Mouse (Mus musculus) intestine, postnatal 0 days (tissue): ENCODE results near the gene Cnp. TPM values are rescaled to one million over a fixed set of nuclear protein-coding genes. Genes with fewer than 3 reads are reported as not detected.
"Not testable (repeated sequence)": the region's sequence is repeated elsewhere in the genome, so short reads cannot be mapped to it uniquely, and the experiment has no call there.

Source experiments
- ATAC-seq: fragments of 200-750 bp; cut with Nextera tagmentation; 2 replicates; pipeline ENCODE4 v1.8.0; 2017; ENCODE audit warnings: mild to moderate bottlenecking, moderate TSS enrichment, moderate library complexity
- H3K27ac ChIP-seq: fragments of 300-500 bp; sonication (generic); 2 replicates; pipeline ENCODE4 v1.5.1; 2014; ENCODE audit warnings: mild to moderate bottlenecking, low read depth, low read length, moderate library complexity
- H3K27me3 ChIP-seq: fragments of 300-500 bp; sonication (generic); replicated peaks from 2 replicates; pipeline ENCODE4 v1.6.1; 2014; ENCODE audit warnings: low read length, mixed read lengths; ENCODE audit not compliant: control insufficient read depth, insufficient read depth
- H3K36me3 ChIP-seq: fragments of 300-500 bp; sonication (generic); 2 replicates; pipeline ENCODE4 v1.6.1; 2014; ENCODE audit warnings: mild to moderate bottlenecking, moderate library complexity; ENCODE audit not compliant: control insufficient read depth, insufficient read depth
- H3K4me1 ChIP-seq: fragments of 300-500 bp; sonication (generic); replicated peaks from 2 replicates; pipeline ENCODE4 v1.6.1; 2014; ENCODE audit warnings: antibody characterized with exemption, low read length, mixed read lengths; ENCODE audit not compliant: control insufficient read depth, insufficient read depth
- H3K4me2 ChIP-seq: fragments of 300-500 bp; sonication (generic); replicated peaks from 2 replicates; pipeline ENCODE4 v1.6.1; 2014; ENCODE audit warnings: low read depth, mild to moderate bottlenecking, moderate library complexity
- H3K4me3 ChIP-seq: fragments of 300-500 bp; sonication (generic); 2 replicates; pipeline ENCODE4 v1.5.1; 2014; ENCODE audit warnings: low read depth, low read length
- H3K9ac ChIP-seq: fragments of 300-500 bp; sonication (generic); 2 replicates; pipeline ENCODE4 v1.6.1; 2014; ENCODE audit warnings: mild to moderate bottlenecking, low read depth, low read length
- H3K9me3 ChIP-seq: fragments of 300-500 bp; sonication (generic); 2 replicates; pipeline ENCODE4 v1.6.1; 2016; ENCODE audit warnings: mixed run types; ENCODE audit not compliant: control insufficient read depth
- CTCF ChIP-seq: sonication (generic); IDR thresholded peaks from 2 replicates; pipeline ENCODE4 v1.5.1; 2016; ENCODE audit warnings: low read depth, mild to moderate bottlenecking, control low read depth, antibody characterized with exemption, moderate library complexity
- WGBS: fragments of 180-500 bp; shearing (Covaris S2); extraction: QIAGEN DNeasy Blood & Tissue Kit; methylation state at CpG from one replicate; pipeline ENCODE4 v1.1.7; 2014; 5-methylcytosine and 5-hydroxymethylcytosine counted together
- polyA plus RNA-seq: library from polyadenylated mRNA; unstranded; fragments of >200 nt; fragmentation: Nextera tagmentation; extraction: Ambion mirVana; gene quantifications from 2 replicates; pipeline ENCODE4 v1.2.1, GENCODE M21; 2015

Cnp gene
- polyA plus RNA-seq, 1 experiment from 2014 or later, result 15.6 TPM

DNA sequence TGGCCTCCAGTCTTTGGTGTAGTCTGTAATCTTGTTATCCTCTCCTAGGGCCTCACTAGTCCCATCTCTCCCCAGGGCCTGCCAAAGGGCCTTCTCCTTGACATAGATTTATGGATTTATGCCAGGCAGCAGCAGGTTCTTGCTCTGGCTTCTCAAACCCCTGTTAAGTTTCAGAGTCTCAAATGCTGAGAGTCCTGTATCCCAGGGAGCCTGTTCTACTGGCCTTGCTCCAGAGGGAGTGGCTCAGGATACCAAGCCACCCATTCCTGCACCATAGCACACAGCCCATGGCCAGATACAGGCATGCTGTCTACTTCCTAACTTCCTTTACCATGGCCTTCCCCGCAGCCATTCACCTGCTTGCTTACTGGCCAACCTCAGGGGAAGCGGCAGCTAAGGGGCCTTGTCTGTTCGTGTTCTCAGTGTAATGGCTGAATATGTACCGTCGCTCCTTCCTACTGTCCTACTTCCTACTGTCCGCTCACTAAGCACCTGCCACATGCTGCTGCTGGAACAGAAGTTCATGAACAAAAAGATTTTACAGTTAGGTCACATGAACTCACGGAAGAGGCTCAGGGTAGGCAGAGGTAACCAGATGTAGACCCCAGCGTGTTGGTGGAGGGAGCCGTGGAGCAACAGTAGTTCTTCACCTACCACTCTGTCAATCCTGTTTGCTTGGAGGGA is 4.6 kb downstream of the Cnp start:
- ATAC-seq, result no peak
- no peaks in the 10 kb centered on the region for H3K4me1 ChIP-seq
- H3K9ac ChIP-seq, result no peak overlapping the region
- H3K9me3 ChIP-seq, result no peaks in the 10 kb centered on the region
- no peak for TF ChIP-seq CTCF
- H3K36me3 ChIP-seq, result peaks cover 49% of the 10 kb centered on the region
- no peak overlapping the region for H3K27ac ChIP-seq
- WGBS, result 88% methylated on average over 9 of the region's 9 CpGs
- no peaks in the 10 kb centered on the region for H3K27me3 ChIP-seq
- H3K4me2 ChIP-seq, result no peak overlapping the region
- H3K4me3 ChIP-seq, result no peak overlapping the region

DNA sequence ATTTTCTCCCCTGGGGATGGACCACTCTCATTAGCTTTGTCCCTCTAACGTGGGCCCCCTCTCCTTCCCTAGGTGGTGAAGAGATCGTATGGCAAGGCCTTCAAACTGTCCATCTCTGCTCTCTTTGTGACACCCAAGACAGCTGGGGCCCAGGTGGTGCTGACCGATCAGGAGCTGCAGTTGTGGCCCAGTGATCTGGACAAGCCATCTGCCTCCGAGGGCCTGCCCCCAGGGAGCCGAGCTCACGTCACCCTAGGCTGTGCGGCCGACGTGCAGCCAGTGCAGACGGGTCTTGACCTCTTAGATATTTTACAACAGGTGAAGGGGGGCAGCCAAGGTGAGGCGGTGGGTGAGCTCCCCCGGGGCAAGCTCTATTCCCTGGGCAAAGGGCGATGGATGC is 5.6 kb downstream of the Cnp start:
- Histone ChIP-seq H3K4me2 (no peak overlapping the region), H3K27me3 (no peaks in the 10 kb centered on the region), H3K9ac (no peak overlapping the region), H3K27ac (no peak overlapping the region), H3K4me3 (no peak overlapping the region), H3K36me3 (peaks cover 55% of the 10 kb centered on the region), H3K4me1 (no peaks in the 10 kb centered on the region), H3K9me3 (no peaks in the 10 kb centered on the region)
- TF ChIP-seq CTCF, result no peak
- ATAC-seq, result no peak
- WGBS, result 79% methylated on average over 13 of the region's 13 CpGs

DNA sequence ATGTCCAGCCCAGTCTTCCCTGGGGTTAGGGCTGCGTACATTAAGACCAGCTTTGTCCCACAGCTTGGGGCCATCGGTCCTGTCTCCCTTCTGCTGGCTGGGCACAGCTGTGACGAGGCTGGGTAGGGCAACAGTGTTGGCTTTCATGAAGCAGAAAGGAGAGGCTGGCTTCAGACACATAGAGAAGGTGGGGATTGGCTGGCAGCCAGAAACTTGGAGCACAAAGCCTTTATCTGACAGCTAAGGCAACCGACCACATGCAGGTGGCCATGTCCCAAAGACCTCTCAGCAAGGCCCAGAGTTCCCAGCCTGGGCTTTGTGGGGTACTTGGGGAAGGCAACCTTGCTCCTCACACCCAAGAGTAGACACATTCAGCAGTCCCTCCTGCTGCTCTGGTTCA is 7.1 kb downstream of the Cnp start:
- WGBS, result 69% methylated on average over 4 of the region's 4 CpGs
- H3K36me3 ChIP-seq, result peaks cover 67% of the 10 kb centered on the region

DNA sequence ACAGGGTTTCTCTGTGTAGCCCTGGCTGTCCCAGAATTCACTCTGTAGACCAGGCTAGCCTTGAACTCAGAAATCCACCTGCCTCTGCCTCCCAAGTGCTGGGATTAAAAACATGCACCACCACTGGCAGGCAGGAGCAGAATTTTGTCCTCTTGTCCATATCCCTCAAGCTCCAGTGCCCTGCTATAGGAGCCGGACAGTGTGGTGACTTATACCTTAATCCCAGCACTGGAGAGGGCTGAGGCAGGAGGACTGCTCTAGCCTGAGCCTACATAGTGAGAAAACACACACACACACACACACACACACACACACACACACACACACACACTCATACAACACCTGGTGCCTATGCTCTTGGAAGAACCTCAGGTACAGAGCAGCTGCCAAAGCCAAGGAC is 7.7 kb downstream of the Cnp start:
- H3K36me3 ChIP-seq, result peaks cover 72% of the 10 kb centered on the region
- H3K9ac ChIP-seq, H3K9me3 ChIP-seq, H3K4me3 ChIP-seq, ATAC-seq, H3K27me3 ChIP-seq, H3K27ac ChIP-seq, H3K4me2 ChIP-seq, H3K4me1 ChIP-seq: not testable (repeated sequence)
- 90% methylated on average over 1 of the region's 1 CpGs for WGBS

More for the DNA sequence above, 7.1 kb downstream of the Cnp start:
- ATAC-seq, result no peak
- no peak overlapping the region for H3K4me3 ChIP-seq
- no peaks in the 10 kb centered on the region for H3K4me1 ChIP-seq
- no peaks in the 10 kb centered on the region for H3K9me3 ChIP-seq
- H3K27ac ChIP-seq, result no peak overlapping the region
- H3K27me3 ChIP-seq, result no peaks in the 10 kb centered on the region
- no peak overlapping the region for H3K9ac ChIP-seq
- no peak overlapping the region for H3K4me2 ChIP-seq
- no peak for TF ChIP-seq CTCF

DNA sequence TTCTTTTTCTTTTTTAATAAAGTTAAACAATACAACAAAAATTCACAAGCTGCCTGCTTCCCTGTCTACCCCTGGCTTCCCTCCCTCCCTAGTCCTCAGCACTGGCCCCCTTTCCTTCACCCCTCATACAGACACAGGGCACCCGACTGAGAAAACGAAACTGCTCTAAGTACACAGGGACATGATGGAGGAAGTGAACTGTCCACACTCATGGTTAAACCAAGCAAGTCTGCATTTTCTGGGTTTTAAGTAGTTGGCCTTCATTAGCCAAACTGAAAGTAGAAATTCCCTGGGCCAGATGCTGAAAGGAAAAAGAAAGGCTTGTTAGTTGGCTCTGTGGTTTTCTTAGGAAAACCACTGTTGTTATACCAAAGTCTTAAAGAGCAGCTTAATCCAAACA is 8.1 kb downstream of the Cnp start:
- ATAC-seq, result no peak
- peaks cover 77% of the 10 kb centered on the region for H3K36me3 ChIP-seq
- H3K27me3 ChIP-seq, result no peaks in the 10 kb centered on the region
- no peak overlapping the region for H3K27ac ChIP-seq
- H3K4me3 ChIP-seq, result no peak overlapping the region
- no peaks in the 10 kb centered on the region for H3K9me3 ChIP-seq
- H3K9ac ChIP-seq, result no peak overlapping the region
- TF ChIP-seq CTCF, result no peak
- WGBS, result 81% methylated on average over 2 of the region's 2 CpGs
- no peak overlapping the region for H3K4me2 ChIP-seq
- no peaks in the 10 kb centered on the region for H3K4me1 ChIP-seq

DNA sequence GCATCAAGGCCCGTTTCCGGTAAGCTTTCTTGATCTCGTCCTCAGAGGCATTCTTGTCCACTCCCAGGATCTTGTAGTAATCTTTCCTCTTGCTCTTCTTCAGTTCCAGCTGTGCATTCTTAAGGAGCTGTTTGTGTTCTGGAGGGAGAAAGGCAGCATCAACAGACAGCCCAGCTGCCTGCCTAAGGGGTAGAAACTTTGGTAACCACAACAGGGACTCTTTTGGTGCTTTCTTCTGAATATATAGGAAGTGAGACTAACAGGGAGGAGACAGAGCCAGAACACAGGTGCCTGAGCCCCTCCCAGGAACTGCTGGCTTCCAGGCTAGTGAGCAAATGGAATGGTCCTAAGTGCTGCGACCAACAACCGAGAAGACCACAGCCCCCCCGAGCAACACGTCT is 9.9 kb downstream of the Cnp start:
- no peak overlapping the region for H3K9ac ChIP-seq
- ATAC-seq, result no peak
- H3K27me3 ChIP-seq, result no peaks in the 10 kb centered on the region
- no peak overlapping the region for H3K4me2 ChIP-seq
- H3K4me1 ChIP-seq, result no peaks in the 10 kb centered on the region
- H3K36me3 ChIP-seq, result peaks cover 89% of the 10 kb centered on the region
- H3K4me3 ChIP-seq, result no peak overlapping the region
- no peaks in the 10 kb centered on the region for H3K9me3 ChIP-seq
- WGBS, result 88% methylated on average over 7 of the region's 7 CpGs
- no peak overlapping the region for H3K27ac ChIP-seq
- TF ChIP-seq CTCF, result no peak

DNA sequence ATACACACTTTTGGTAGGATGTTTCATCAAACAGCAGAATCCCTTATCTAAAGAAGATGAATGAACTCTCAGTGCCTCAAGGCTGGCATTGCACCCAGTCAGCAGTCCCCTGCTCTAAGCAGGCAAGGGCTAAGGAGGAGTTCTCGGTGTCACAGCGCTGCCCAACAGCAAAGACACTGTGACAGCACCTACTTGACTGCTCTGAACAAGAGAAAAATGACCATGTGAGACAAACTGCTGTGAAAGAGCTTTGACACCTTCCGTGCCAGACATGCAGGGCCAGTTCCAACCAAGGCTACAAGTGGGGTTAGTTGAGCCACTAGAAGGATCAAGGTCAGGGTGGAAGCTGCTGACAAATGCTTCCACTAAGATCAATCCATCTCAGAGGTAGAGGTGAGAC is 10.4 kb downstream of the Cnp start:
- Histone ChIP-seq H3K4me1 (no peaks in the 10 kb centered on the region), H3K36me3 (peaks cover 89% of the 10 kb centered on the region), H3K9ac (no peak overlapping the region), H3K4me2 (no peak overlapping the region), H3K27me3 (no peaks in the 10 kb centered on the region), H3K9me3 (no peaks in the 10 kb centered on the region), H3K27ac (no peak overlapping the region), H3K4me3 (no peak overlapping the region)
- WGBS, result 96% methylated on average over 3 of the region's 3 CpGs
- ATAC-seq, result no peak
- TF ChIP-seq CTCF, result no peak
